Mouse (Mus musculus) limb, embryonic 14.5 days (tissue): Measurements from ENCODE around the gene Cnrip1. TPM values are rescaled to one million over a fixed set of nuclear protein-coding genes. Genes with fewer than 3 reads are reported as not detected.
A peak's percentile ranks its signal among the peaks of the same experiment; 100 is the strongest.
"Not testable (repeated sequence)": the region's sequence is repeated elsewhere in the genome, so short reads cannot be mapped to it uniquely, and the experiment has no call there.

Source experiments
- ATAC-seq: fragments of 200-750 bp; cut with Nextera tagmentation; 2 replicates; pipeline ENCODE4 v1.8.0; 2017; ENCODE audit warnings: low read depth, moderate number of reproducible peaks, moderate TSS enrichment; ENCODE audit not compliant: low FRiP score
- DNase-seq: peaks from one replicate; pipeline ENCODE4 v3.0.0-alpha.2; 2015; ENCODE audit warnings: low spot score
- H3K27ac ChIP-seq: fragments of 300-500 bp; sonication (generic); replicated peaks from 2 replicates; pipeline ENCODE4 v1.5.1; 2014; ENCODE audit warnings: low read depth, mild to moderate bottlenecking, low read length, moderate library complexity, mixed read lengths
- H3K27me3 ChIP-seq: fragments of 300-500 bp; sonication (generic); 2 replicates; pipeline ENCODE4 v1.6.1; 2014; ENCODE audit warnings: low read length, mixed read lengths; ENCODE audit not compliant: control insufficient read depth, insufficient read depth
- H3K36me3 ChIP-seq: fragments of 300-500 bp; sonication (generic); 2 replicates; pipeline ENCODE4 v1.6.1; 2014; ENCODE audit warnings: mild to moderate bottlenecking, low read length, moderate library complexity, mixed read lengths; ENCODE audit not compliant: control insufficient read depth, insufficient read depth
- H3K4me1 ChIP-seq: fragments of 300-500 bp; sonication (generic); 2 replicates; pipeline ENCODE4 v1.6.1; 2014; ENCODE audit warnings: antibody characterized with exemption, low read length, mixed read lengths; ENCODE audit not compliant: control insufficient read depth, insufficient read depth
- H3K4me2 ChIP-seq: fragments of 300-500 bp; sonication (generic); replicated peaks from 2 replicates; pipeline ENCODE4 v1.6.1; 2014; ENCODE audit warnings: low read depth, mild to moderate bottlenecking, low read length, moderate library complexity; ENCODE audit not compliant: severe bottlenecking
- H3K4me3 ChIP-seq: fragments of 300-500 bp; sonication (generic); replicated peaks from 2 replicates; pipeline ENCODE4 v1.5.1; 2014; ENCODE audit warnings: low read length
- H3K9ac ChIP-seq: fragments of 300-500 bp; sonication (generic); 2 replicates; pipeline ENCODE4 v1.6.1; 2014; ENCODE audit warnings: mild to moderate bottlenecking, low read depth, low read length, moderate library complexity; ENCODE audit not compliant: severe bottlenecking
- H3K9me3 ChIP-seq: fragments of 300-500 bp; sonication (generic); 2 replicates; pipeline ENCODE4 v1.6.1; 2016; ENCODE audit warnings: low read length; ENCODE audit not compliant: control insufficient read depth
- POLR2A ChIP-seq: fragments of 200-500 bp; IDR thresholded peaks from 2 replicates; pipeline ENCODE4 v1.8.0; 2012; ENCODE audit warnings: inconsistent platforms, mild to moderate bottlenecking, moderate library complexity, borderline replicate concordance; ENCODE audit not compliant: insufficient read depth, insufficient read length; ENCODE audit errors: extremely low read depth
- WGBS: fragments of 180-500 bp; shearing (Covaris S2); extraction: QIAGEN DNeasy Blood & Tissue Kit; methylation state at CpG from one replicate; pipeline ENCODE4 v1.1.7; 2014; 5-methylcytosine and 5-hydroxymethylcytosine counted together
- polyA plus RNA-seq, 2 experiments: library from polyadenylated mRNA; depleted of rRNA in 1 of 2; stranded (reverse) in 1 of 2; unstranded in 1 of 2; fragments of >200 nt; fragmentation: Nextera tagmentation in 1 of 2; extraction: Ambion mirVana in 1 of 2; gene quantifications; 2 replicates each; pipeline versions ENCODE4 v1.2.1 to v1.2.3; 2012 to 2014

The Cnrip1 gene
- 21.8 and 24.0 TPM in 2 replicates for polyA plus RNA-seq (2012; rRNA removed)
- polyA plus RNA-seq (2014; fragmentation: Nextera tagmentation; extraction: Ambion mirVana), result 16.5 and 22.2 TPM in 2 replicates

DNA sequence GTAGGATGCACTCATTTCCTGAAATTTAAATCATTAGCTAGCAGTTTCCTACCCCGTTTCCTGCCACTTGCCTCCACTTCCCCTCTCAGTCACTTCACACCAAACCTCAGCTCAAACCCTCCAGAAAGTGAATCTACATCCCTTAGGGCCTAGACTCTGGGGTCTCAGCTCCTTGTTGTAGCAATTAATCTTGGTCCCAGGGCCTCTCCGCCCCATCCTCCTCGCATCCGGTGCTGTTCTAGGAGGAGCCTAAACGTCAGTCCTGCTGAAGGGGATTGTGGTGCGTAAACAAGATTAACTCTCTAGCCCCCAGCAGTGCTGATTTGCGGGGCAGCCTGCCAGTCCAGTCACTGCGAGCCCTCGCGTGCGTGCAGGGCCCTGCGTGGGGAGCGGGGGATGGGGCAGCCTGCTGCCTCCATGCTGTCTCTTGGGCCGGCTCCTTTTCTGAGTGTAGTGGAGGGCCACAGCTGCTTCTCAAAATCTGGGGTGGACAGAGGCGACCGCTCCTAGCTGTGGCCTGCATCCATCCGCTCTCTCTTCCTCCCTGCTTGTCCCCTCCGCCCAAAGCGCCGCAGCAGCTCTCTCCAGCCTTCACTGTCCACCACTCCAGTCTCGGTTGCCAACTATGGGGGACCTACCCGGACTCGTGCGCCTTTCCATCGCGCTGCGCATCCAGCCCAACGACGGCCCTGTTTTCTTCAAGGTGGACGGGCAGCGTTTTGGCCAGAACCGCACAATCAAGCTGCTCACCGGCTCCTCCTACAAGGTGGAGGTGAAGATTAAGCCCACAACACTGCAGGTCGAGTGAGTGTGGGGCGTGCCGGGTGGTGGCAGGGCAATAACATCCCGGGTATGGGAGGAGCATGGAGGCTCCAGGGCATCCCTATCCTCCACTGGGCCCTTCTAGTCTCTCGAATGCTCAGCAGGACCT is at the start of gene Cnrip1, which contains the start of gene Plek:
Gene Cnrip1 (plus strand): TSS at position 42 of the 931 bp plus-strand sequence.
Gene Plek (minus strand): TSS at position 837 of the 931 bp plus-strand sequence.
- H3K27me3 ChIP-seq, result no peaks in the 10 kb centered on the region
- peaks cover 8% of the 10 kb centered on the region; the same call in 1 of the 2 replicates for H3K4me1 ChIP-seq
- H3K4me2 ChIP-seq, result peak within 1 kb of the TSS; percentile 76
- 0 out of 2 replicates have a peak within 1 kb of the TSS, but pooled peaks have one; percentile 38 for H3K27ac ChIP-seq
- H3K9me3 ChIP-seq, result no peaks in the 10 kb centered on the region
- H3K36me3 ChIP-seq, result no peaks in the 10 kb centered on the region
- TF ChIP-seq POLR2A, result no peak
- H3K9ac ChIP-seq, result peak within 1 kb of the TSS; percentile 64
- under 1% methylated on average over 38 of the region's 38 CpGs for WGBS
- peak within 1 kb of the TSS; percentile 45 for H3K4me3 ChIP-seq
- ATAC-seq (peak; percentile 81), DNase-seq (peak; percentile 38)

DNA sequence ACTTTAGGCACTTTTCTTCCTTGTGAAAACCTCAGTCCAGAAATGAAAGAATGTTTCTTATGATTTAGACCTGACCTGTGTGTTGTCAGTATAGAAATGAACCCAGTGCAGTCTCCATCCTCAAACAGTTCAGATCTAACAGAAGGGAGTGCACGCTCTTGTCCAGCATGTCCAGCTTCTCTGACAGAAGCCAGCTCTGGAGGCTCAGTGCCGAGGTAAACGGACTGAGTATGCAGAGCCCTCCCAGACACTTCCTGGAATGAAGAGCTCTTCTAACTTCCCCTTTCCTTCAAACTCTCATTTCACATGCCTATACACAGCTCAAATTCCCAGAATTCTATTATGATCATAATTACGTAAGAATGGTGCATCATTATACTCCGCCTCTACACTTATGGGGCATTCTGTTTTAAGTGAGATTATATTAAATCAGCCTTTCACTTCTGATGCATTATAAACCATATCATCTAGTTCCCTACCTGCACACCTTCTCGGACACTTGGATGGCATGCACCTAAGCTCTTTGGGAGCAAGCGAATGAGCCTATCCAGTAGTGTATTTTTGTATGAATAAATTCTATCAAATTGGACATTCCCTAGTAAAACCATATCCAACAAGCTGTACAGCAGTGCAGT is 48.5 kb upstream of the Cnrip1 start:
- 80% methylated on average over 7 of the region's 7 CpGs for WGBS
- H3K4me1 ChIP-seq, result no peaks in the 10 kb centered on the region
- no peak for ATAC-seq

GRCm38 (mm10) chr11:17003757-17004156 is 47.6 kb upstream of the Cnrip1 start:
- H3K27ac ChIP-seq, result no peak overlapping the region
- no peaks in the 10 kb centered on the region for H3K4me1 ChIP-seq
- 82% methylated on average over 3 of the region's 3 CpGs for WGBS
- H3K27me3 ChIP-seq, result no peaks in the 10 kb centered on the region
- H3K4me2 ChIP-seq, result no peak overlapping the region
- H3K9me3 ChIP-seq, result no peaks in the 10 kb centered on the region
- TF ChIP-seq POLR2A, result no peak
- no peaks in the 10 kb centered on the region for H3K36me3 ChIP-seq
- H3K9ac ChIP-seq, result no peak overlapping the region
- no peak for ATAC-seq
- DNase-seq, result no peak
- no peak overlapping the region for H3K4me3 ChIP-seq

More for the DNA sequence above, 48.5 kb upstream of the Cnrip1 start:
- Histone ChIP-seq H3K4me2 (no peak overlapping the region), H3K36me3 (no peaks in the 10 kb centered on the region), H3K4me3 (no peak overlapping the region), H3K9ac (no peak overlapping the region), H3K27ac (no peak overlapping the region), H3K27me3 (no peaks in the 10 kb centered on the region), H3K9me3 (no peaks in the 10 kb centered on the region)
- no peak for TF ChIP-seq POLR2A
- no peak for DNase-seq

- no peak for ATAC-seq
- H3K4me3 ChIP-seq, result no peak overlapping the region
- H3K27ac ChIP-seq, result no peak overlapping the region; the same call in 1 of the 2 replicates
- H3K9me3 ChIP-seq, result no peaks in the 10 kb centered on the region
- no peak for DNase-seq
- H3K9ac ChIP-seq, result no peak overlapping the region
- WGBS, result 66% methylated on average over 4 of the region's 4 CpGs
- H3K4me1 ChIP-seq, result no peaks in the 10 kb centered on the region
- TF ChIP-seq POLR2A, result no peak
- H3K27me3 ChIP-seq, result no peaks in the 10 kb centered on the region
- no peak overlapping the region for H3K4me2 ChIP-seq
- no peaks in the 10 kb centered on the region for H3K36me3 ChIP-seq
Observed at GRCm38 (mm10) chr11:17004899-17005846, 46.2 kb upstream of the Cnrip1 start.

DNA sequence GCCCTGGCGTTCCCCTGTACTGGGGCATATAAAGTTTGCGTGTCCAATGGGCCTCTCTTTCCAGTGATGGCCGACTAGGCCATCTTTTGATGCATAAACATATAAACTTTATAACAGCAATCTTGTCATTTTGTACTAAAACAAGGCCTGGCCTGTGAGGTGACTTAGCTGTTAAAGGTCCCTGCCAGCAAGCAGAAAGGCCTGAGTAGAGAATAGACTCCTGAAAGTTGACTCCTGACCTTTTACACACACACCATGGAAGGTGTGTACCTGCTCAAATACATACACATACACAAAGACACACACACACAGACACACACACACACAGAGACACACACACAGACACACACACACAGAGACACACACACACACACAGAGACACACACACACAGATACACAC is 44.9 kb upstream of the Cnrip1 start:
- H3K4me3 ChIP-seq, DNase-seq, H3K27ac ChIP-seq, H3K9ac ChIP-seq, H3K36me3 ChIP-seq, ATAC-seq, H3K9me3 ChIP-seq, H3K4me1 ChIP-seq, H3K4me2 ChIP-seq, H3K27me3 ChIP-seq: not testable (repeated sequence)
- WGBS, result 44% methylated on average over 2 of the region's 3 CpGs
